Mouse (Mus musculus): ENCODE measurements at regions not wholly inside any gene's neighbourhood (a gene's known extent, or its start where the extent isn't known, plus 50 kb on each side); places are given as distances from the start of the nearest gene placed in this dataset.
"Not testable (repeated sequence)": the region's sequence is repeated elsewhere in the genome, so short reads cannot be mapped to it uniquely, and the experiment has no call there.

- H3K27me3 ChIP-seq (replicated peaks): no peaks in the 10 kb centered on the region
- no peak overlapping the region for H3K9ac ChIP-seq (replicated peaks)
- H3K4me2 ChIP-seq: no peak overlapping the region
- ATAC-seq (ENCODE audit: low FRiP score): no peak
- no peak overlapping the region for H3K4me3 ChIP-seq (replicated peaks)
- no peaks in the 10 kb centered on the region for H3K4me1 ChIP-seq
- no peak overlapping the region for H3K27ac ChIP-seq (replicated peaks)
- no peaks in the 10 kb centered on the region for H3K9me3 ChIP-seq (replicated peaks)
- WGBS: 76% methylated on average over 3 of the region's 3 CpGs
- no peaks in the 10 kb centered on the region for H3K36me3 ChIP-seq
These were observed 78.9 kb downstream of the Smgc start for GRCm38 (mm10) chr15:91916946-91917345.

- Histone ChIP-seq H3K9me3 (replicated peaks) (no peaks in the 10 kb centered on the region), H3K27ac (replicated peaks) (no peak overlapping the region), H3K9ac (replicated peaks) (no peak overlapping the region), H3K4me1 (no peaks in the 10 kb centered on the region), H3K36me3 (no peaks in the 10 kb centered on the region), H3K27me3 (replicated peaks) (no peaks in the 10 kb centered on the region), H3K4me2 (no peak overlapping the region), H3K4me3 (replicated peaks) (no peak overlapping the region)
- 64% methylated on average over 4 of the region's 4 CpGs for WGBS
- ATAC-seq (ENCODE audit: low FRiP score): no peak
These were observed 79.8 kb downstream of the Smgc start for GRCm38 (mm10) chr15:91917877-91918276.

DNA sequence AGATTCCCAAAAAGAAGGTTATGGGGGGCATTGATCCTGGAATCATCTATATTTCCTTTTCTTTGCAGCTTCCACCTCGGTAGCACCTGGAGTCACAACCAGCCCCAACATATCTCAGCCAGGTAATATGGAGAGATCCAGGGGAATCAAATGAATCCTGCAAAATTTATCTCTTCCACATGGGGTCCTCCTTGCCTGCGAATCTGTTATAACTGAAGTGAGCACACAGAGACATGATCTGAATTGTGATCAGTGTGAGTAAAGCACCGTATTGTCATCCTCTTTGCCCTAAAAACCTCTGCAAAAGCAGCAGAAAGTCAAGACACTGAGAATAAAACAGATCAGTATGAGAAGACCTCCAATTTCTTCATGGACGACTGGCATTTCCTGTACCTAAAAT is 86.5 kb downstream of the Smgc start:
- no peaks in the 10 kb centered on the region for H3K4me1 ChIP-seq
- no peaks in the 10 kb centered on the region for H3K9me3 ChIP-seq (replicated peaks)
- H3K4me2 ChIP-seq: no peak overlapping the region
- no peak overlapping the region for H3K27ac ChIP-seq (replicated peaks)
- ATAC-seq (ENCODE audit: low FRiP score): no peak
- WGBS: 79% methylated on average over 4 of the region's 4 CpGs
- no peaks in the 10 kb centered on the region for H3K36me3 ChIP-seq
- H3K27me3 ChIP-seq (replicated peaks): no peaks in the 10 kb centered on the region
- no peak overlapping the region for H3K4me3 ChIP-seq (replicated peaks)
- no peak overlapping the region for H3K9ac ChIP-seq (replicated peaks)

DNA sequence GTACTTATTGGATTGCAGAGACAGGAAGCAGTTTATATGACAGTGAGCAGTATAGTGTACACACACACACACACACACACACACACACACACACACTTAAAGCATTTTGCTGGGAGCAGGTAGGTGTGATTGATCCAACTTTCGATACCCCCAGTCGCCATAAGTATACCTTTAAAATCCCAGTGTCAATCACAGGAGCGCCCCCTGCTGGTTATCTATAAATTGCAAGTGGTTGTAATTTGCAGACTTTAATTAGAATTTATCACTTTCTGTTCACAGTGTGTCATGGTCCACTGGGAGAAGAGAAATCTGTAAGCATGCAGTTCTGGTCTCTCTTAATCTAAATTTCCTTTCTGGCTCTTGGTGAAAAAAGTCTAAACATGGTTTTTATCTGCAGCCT is 89.4 kb downstream of the Smgc start:
- Histone ChIP-seq H3K27me3 (replicated peaks) (no peaks in the 10 kb centered on the region), H3K4me1 (no peaks in the 10 kb centered on the region), H3K9ac (replicated peaks) (no peak overlapping the region), H3K9me3 (replicated peaks) (no peaks in the 10 kb centered on the region), H3K27ac (replicated peaks) (no peak overlapping the region), H3K4me3 (replicated peaks) (no peak overlapping the region), H3K4me2 (no peak overlapping the region), H3K36me3 (no peaks in the 10 kb centered on the region)
- no peak for ATAC-seq (ENCODE audit: low FRiP score)
- whole genome bisulfite sequencing: 12% methylated on average over 3 of the region's 3 CpGs

DNA sequence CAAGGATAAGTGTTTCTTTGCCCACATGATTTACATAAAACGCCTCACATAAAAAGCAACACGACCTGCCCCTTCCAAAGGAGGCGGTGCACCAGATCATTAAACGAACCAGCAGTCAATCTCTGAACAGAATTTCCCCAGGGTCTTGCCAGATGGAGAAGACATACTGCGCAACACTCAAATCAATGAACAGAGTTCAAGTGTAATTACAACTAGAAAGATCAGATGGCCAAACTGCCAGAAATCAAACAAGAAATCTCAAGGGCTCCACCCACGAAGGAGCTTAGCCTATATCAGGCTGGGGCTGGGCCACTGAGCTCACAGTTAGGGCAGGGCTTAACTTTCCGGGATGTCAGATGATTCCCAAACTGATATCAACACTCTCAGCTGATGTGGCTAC is 90.4 kb downstream of the Smgc start:
- Histone ChIP-seq H3K4me3 (replicated peaks) (no peak overlapping the region), H3K27me3 (replicated peaks) (no peaks in the 10 kb centered on the region), H3K9me3 (replicated peaks) (no peaks in the 10 kb centered on the region), H3K4me2 (no peak overlapping the region), H3K9ac (replicated peaks) (no peak overlapping the region), H3K27ac (replicated peaks) (no peak overlapping the region), H3K4me1 (no peaks in the 10 kb centered on the region), H3K36me3 (no peaks in the 10 kb centered on the region)
- no peak for ATAC-seq (ENCODE audit: low FRiP score)
- 38% methylated on average over 7 of the region's 7 CpGs for WGBS

- no peak for ATAC-seq (ENCODE audit: low FRiP score)
These were observed 93.7 kb upstream of the Cntn1 start for GRCm38 (mm10) chr15:91957273-91957672.

GRCm38 (mm10) chr15:91965172-91965571 is 85.8 kb upstream of the Cntn1 start:
- Histone ChIP-seq H3K27me3 (replicated peaks) (no peaks in the 10 kb centered on the region), H3K4me2 (no peak overlapping the region), H3K4me3 (replicated peaks) (no peak overlapping the region), H3K36me3 (no peaks in the 10 kb centered on the region), H3K4me1 (no peaks in the 10 kb centered on the region), H3K9ac (replicated peaks) (no peak overlapping the region), H3K27ac (replicated peaks) (no peak overlapping the region), H3K9me3 (replicated peaks) (no peaks in the 10 kb centered on the region)
- WGBS: 63% methylated on average over 10 of the region's 10 CpGs
- no peak for ATAC-seq (ENCODE audit: low FRiP score)

More at GRCm38 (mm10) chr15:91957273-91957672, 93.7 kb upstream of the Cntn1 start:
- no peaks in the 10 kb centered on the region for H3K36me3 ChIP-seq
- WGBS: 74% methylated on average over 2 of the region's 2 CpGs
- no peaks in the 10 kb centered on the region for H3K27me3 ChIP-seq (replicated peaks)
- no peak overlapping the region for H3K4me3 ChIP-seq (replicated peaks)
- no peaks in the 10 kb centered on the region for H3K4me1 ChIP-seq
- H3K9me3 ChIP-seq (replicated peaks): no peaks in the 10 kb centered on the region
- H3K9ac ChIP-seq (replicated peaks): no peak overlapping the region
- no peak overlapping the region for H3K4me2 ChIP-seq
- H3K27ac ChIP-seq (replicated peaks): no peak overlapping the region

- Histone ChIP-seq H3K9ac (replicated peaks) (no peak overlapping the region), H3K4me3 (replicated peaks) (no peak overlapping the region), H3K27me3 (replicated peaks) (no peaks in the 10 kb centered on the region), H3K27ac (replicated peaks) (no peak overlapping the region), H3K4me2 (no peak overlapping the region), H3K36me3 (no peaks in the 10 kb centered on the region), H3K4me1 (no peaks in the 10 kb centered on the region), H3K9me3 (replicated peaks) (no peaks in the 10 kb centered on the region)
- WGBS: 27% methylated on average over 10 of the region's 10 CpGs
- ATAC-seq (ENCODE audit: low FRiP score): no peak
These were observed 81.6 kb upstream of the Cntn1 start for GRCm38 (mm10) chr15:91969378-91969777.

- Histone ChIP-seq H3K4me3 (replicated peaks) (no peak overlapping the region), H3K9me3 (replicated peaks) (no peaks in the 10 kb centered on the region), H3K9ac (replicated peaks) (no peak overlapping the region), H3K4me1 (no peaks in the 10 kb centered on the region), H3K36me3 (no peaks in the 10 kb centered on the region), H3K27ac (replicated peaks) (no peak overlapping the region), H3K4me2 (peak overlapping the region; percentile 23; the same call in 1 of the 2 replicates), H3K27me3 (replicated peaks) (no peaks in the 10 kb centered on the region)
- no peak for ATAC-seq (ENCODE audit: low FRiP score)
- WGBS: 53% methylated on average over 3 of the region's 3 CpGs
These were observed 79.6 kb upstream of the Cntn1 start for GRCm38 (mm10) chr15:91971411-91971810.

DNA sequence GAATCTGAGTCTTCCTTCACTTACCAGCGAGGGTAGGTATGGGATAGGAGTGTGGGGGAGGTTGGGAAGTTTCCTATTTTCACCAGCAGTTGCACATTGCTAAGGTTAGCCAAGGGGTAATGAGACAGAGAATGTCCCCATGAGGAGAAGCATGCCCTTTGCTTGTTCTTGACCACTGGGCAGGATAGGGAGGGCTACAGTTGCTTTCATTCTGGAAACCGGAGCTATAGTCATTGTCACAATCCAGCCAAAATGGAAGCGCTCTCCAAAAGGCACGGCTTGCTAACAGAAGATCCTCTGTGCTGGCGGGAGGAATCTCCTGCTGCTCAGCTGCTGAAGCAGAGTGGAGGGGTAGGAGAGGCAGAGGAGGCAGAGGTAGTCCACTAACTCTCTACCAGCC is 79.1 kb upstream of the Cntn1 start:
- H3K27ac ChIP-seq (replicated peaks): no peak overlapping the region
- H3K9ac ChIP-seq (replicated peaks): no peak overlapping the region
- H3K9me3 ChIP-seq (replicated peaks): no peaks in the 10 kb centered on the region
- H3K4me2 ChIP-seq: peak overlapping the region; percentile 23; the same call in 1 of the 2 replicates
- H3K36me3 ChIP-seq: no peaks in the 10 kb centered on the region
- no peaks in the 10 kb centered on the region for H3K4me1 ChIP-seq
- 34% methylated on average over 5 of the region's 5 CpGs for WGBS
- H3K4me3 ChIP-seq (replicated peaks): no peak overlapping the region
- ATAC-seq (ENCODE audit: low FRiP score): no peak
- no peaks in the 10 kb centered on the region for H3K27me3 ChIP-seq (replicated peaks)

- ATAC-seq (ENCODE audit: low FRiP score): no peak
- no peak overlapping the region for H3K27ac ChIP-seq (replicated peaks)
- H3K9ac ChIP-seq (replicated peaks): no peak overlapping the region
- no peaks in the 10 kb centered on the region for H3K9me3 ChIP-seq (replicated peaks)
- no peak overlapping the region for H3K4me3 ChIP-seq (replicated peaks)
- H3K4me1 ChIP-seq: no peaks in the 10 kb centered on the region
- no peaks in the 10 kb centered on the region for H3K36me3 ChIP-seq
- 75% methylated on average over 2 of the region's 2 CpGs for WGBS
- H3K4me2 ChIP-seq: no peak overlapping the region
- no peaks in the 10 kb centered on the region for H3K27me3 ChIP-seq (replicated peaks)
These were observed 75.4 kb upstream of the Cntn1 start for GRCm38 (mm10) chr15:91975606-91976005.

DNA sequence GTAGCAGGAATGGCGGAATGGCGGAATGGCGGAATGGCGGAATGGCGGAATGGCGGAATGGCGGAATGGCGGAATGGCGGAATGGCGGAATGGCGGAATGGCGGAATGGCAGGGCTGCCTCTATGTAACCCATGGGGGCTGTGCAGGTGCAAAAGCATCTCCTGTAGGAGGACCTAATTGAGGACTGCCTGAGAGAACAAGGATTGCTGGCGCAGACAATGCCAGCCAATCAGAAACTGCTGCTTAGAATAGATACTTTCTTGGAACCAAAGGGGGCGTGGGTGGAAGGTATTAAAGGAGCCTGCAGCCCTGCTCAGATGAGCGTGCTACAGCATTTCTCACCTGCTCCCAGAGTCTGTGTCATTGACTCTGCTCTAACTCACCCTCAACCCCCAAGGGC is 67.8 kb upstream of the Cntn1 start:
- H3K4me2 ChIP-seq; H3K9me3 ChIP-seq (replicated peaks); H3K27ac ChIP-seq (replicated peaks); H3K4me1 ChIP-seq; H3K4me3 ChIP-seq (replicated peaks); H3K36me3 ChIP-seq; H3K27me3 ChIP-seq (replicated peaks); H3K9ac ChIP-seq (replicated peaks); ATAC-seq (ENCODE audit: low FRiP score): not testable (repeated sequence)
- WGBS: 97% methylated on average over 15 of the region's 15 CpGs

- 82% methylated on average over 6 of the region's 6 CpGs for WGBS
- ATAC-seq (ENCODE audit: low FRiP score): no peak
These were observed 50.9 kb upstream of the Cntn1 start for GRCm38 (mm10) chr15:92000086-92000485.

More at GRCm38 (mm10) chr15:92000086-92000485, 50.9 kb upstream of the Cntn1 start:
- H3K9me3 ChIP-seq (replicated peaks): no peaks in the 10 kb centered on the region
- H3K4me3 ChIP-seq (replicated peaks): no peak overlapping the region
- H3K4me1 ChIP-seq: no peaks in the 10 kb centered on the region
- no peaks in the 10 kb centered on the region for H3K27me3 ChIP-seq (replicated peaks)
- H3K4me2 ChIP-seq: no peak overlapping the region
- no peak overlapping the region for H3K27ac ChIP-seq (replicated peaks)
- no peak overlapping the region for H3K9ac ChIP-seq (replicated peaks)
- H3K36me3 ChIP-seq: no peaks in the 10 kb centered on the region
